10 mouse cellular contexts compared by ENCODE assay signal in genomic region chr9:119029568-119029967, GRCm38 (mm10). TPM values are rescaled to one million over a fixed set of nuclear protein-coding genes. Genes with fewer than 3 reads are reported as not detected.
A peak's percentile ranks its signal among the peaks of the same experiment; 100 is the strongest.
DNase-seq lines count a peak whose midpoint lies in the region; ATAC-seq and TF ChIP-seq lines count a peak whose summit lies in the region.
"Had no signal": no experiment of that assay in that cellular context is flagged by ENCODE, and none has a peak within 500 bp of the region (broad histone marks: within the 10 kb centered on the region; RNA-seq: fewer than 3 reads in every experiment).

No protein-coding gene starts in this region.

- H3K4me1 ChIP-seq in liver, embryonic 11.5 days (replicated peaks; ENCODE audit: control insufficient read depth, insufficient read depth, low read length), result no peaks in the 10 kb centered on the region
- H3K4me1 ChIP-seq in cortical plate, adult 2 months (ENCODE audit: control insufficient read depth, insufficient read depth, low read length), result peaks cover 8% of the 10 kb centered on the region
- H3K4me1 ChIP-seq in heart, postnatal 0 days (ENCODE audit: control insufficient read depth, insufficient read depth), result no peaks in the 10 kb centered on the region
- peaks cover 43% of the 10 kb centered on the region for H3K4me1 ChIP-seq in olfactory bulb, adult 2 months (ENCODE audit: control insufficient read depth, insufficient read depth, low read length)

- no peak overlapping the region for H3K27ac ChIP-seq in liver, embryonic 11.5 days (ENCODE audit: low read depth, low read length)
- no peak overlapping the region for H3K27ac ChIP-seq in cortical plate, adult 2 months (ENCODE audit: insufficient read depth, low read length)
- no peak overlapping the region for H3K27ac ChIP-seq in heart, postnatal 0 days (ENCODE audit: low read depth)
- no peak overlapping the region for H3K27ac ChIP-seq in olfactory bulb, adult 2 months (ENCODE audit: insufficient read depth, low read depth, low read length)
- H3K27ac ChIP-seq: embryonic facial prominence, embryonic 12.5 days; midbrain, embryonic 12.5 days had no signal

- TF ChIP-seq EP300 in heart, postnatal 0 days (IDR thresholded peaks at IDR 0.05; ENCODE audit: low read depth), result no peak

- H3K4me3 ChIP-seq in liver, embryonic 11.5 days (ENCODE audit: low read depth, low read length), result no peak overlapping the region
- H3K4me3 ChIP-seq in cortical plate, adult 2 months (ENCODE audit: insufficient read depth, low read length), result no peak overlapping the region
- no peak overlapping the region for H3K4me3 ChIP-seq in heart, postnatal 0 days (ENCODE audit: low read depth, low read length)
- no peak overlapping the region for H3K4me3 ChIP-seq in olfactory bulb, adult 2 months (ENCODE audit: insufficient read depth, low read depth, low read length)
- H3K4me3 ChIP-seq: embryonic facial prominence, embryonic 12.5 days; midbrain, embryonic 12.5 days had no signal

- no peak for TF ChIP-seq POLR2A in cortical plate, adult 2 months (IDR thresholded peaks at IDR 0.05; ENCODE audit: extremely low read depth, insufficient read depth, low read length)
- TF ChIP-seq POLR2A in olfactory bulb, adult 2 months (IDR thresholded peaks at IDR 0.05; ENCODE audit: insufficient read depth, low read depth, low read length), result no peak

- no peak for ATAC-seq in liver, embryonic 11.5 days (replicated peaks; ENCODE audit: low FRiP score)
- peak; percentile 73 for ATAC-seq in heart, postnatal 0 days (ENCODE audit: insufficient read depth, low read depth)
- ATAC-seq in erythroid progenitor cell, adult 5-6 weeks (replicated peaks; ENCODE audit: low FRiP score, poor library complexity, severe bottlenecking), result no peak

- peak; percentile 54 for TF ChIP-seq CTCF in cortical plate, adult 2 months (IDR thresholded peaks at IDR 0.05; ENCODE audit: extremely low read depth, insufficient read depth, low read length)
- TF ChIP-seq CTCF in heart, postnatal 0 days (IDR thresholded peaks at IDR 0.05; ENCODE audit: low read depth), result peak; percentile 89
- TF ChIP-seq CTCF in olfactory bulb, adult 2 months (IDR thresholded peaks at IDR 0.05; ENCODE audit: insufficient read depth, low read depth, low read length), result peak; percentile 46; the same call in 1 of the 2 replicates

- H3K27me3 ChIP-seq in liver, embryonic 11.5 days (replicated peaks; ENCODE audit: control insufficient read depth, insufficient read depth, low read length), result no peaks in the 10 kb centered on the region
- H3K27me3 ChIP-seq in heart, postnatal 0 days (ENCODE audit: control insufficient read depth, insufficient read depth, low read length), result no peaks in the 10 kb centered on the region
- H3K27me3 ChIP-seq: embryonic facial prominence, embryonic 12.5 days had no signal

- no peaks in the 10 kb centered on the region for H3K36me3 ChIP-seq in liver, embryonic 11.5 days (ENCODE audit: control insufficient read depth, insufficient read depth, low read length)
- H3K36me3 ChIP-seq in heart, postnatal 0 days (replicated peaks; ENCODE audit: control insufficient read depth, insufficient read depth, low read length), result peaks cover 18% of the 10 kb centered on the region
- H3K36me3 ChIP-seq: embryonic facial prominence, embryonic 12.5 days had no signal

- DNase-seq in liver (peak; percentile 44), adipocyte (ENCODE audit: low spot score) (peak; percentile 53)
- no peak for DNase-seq in liver, embryonic 11.5 days (ENCODE audit: low spot score)
- peak; percentile 71 for DNase-seq in heart, postnatal 0 days (ENCODE audit: low spot score)
- peak; percentile 54 to 56 for DNase-seq in left cerebral cortex, postnatal 36 days (ENCODE audit: low spot score in 2 of 2)

- H3K9ac ChIP-seq in liver, embryonic 11.5 days (ENCODE audit: low read depth, low read length), result no peak overlapping the region
- H3K9ac ChIP-seq in heart, postnatal 0 days (replicated peaks; ENCODE audit: low read depth, low read length), result no peak overlapping the region
- H3K9ac ChIP-seq: embryonic facial prominence, embryonic 12.5 days; midbrain, embryonic 12.5 days had no signal

- 65% methylated on average over 7 of the region's 7 CpGs for WGBS in liver, embryonic 11.5 days
- 47% methylated on average over 7 of the region's 7 CpGs for WGBS in heart, postnatal 0 days
- WGBS in olfactory bulb, adult 2 months, result 50% methylated on average over 7 of the region's 7 CpGs

- H3K4me2 ChIP-seq in liver, embryonic 11.5 days, result no peak overlapping the region
- H3K4me2 ChIP-seq in heart, postnatal 0 days (ENCODE audit: low read depth, low read length), result no peak overlapping the region
- H3K4me2 ChIP-seq: embryonic facial prominence, embryonic 12.5 days; midbrain, embryonic 12.5 days had no signal

- no peaks in the 10 kb centered on the region for H3K9me3 ChIP-seq in liver, embryonic 11.5 days (ENCODE audit: control insufficient read depth, low read length)
- no peaks in the 10 kb centered on the region for H3K9me3 ChIP-seq in heart, postnatal 0 days (replicated peaks; ENCODE audit: control insufficient read depth, low read length)
- H3K9me3 ChIP-seq: embryonic facial prominence, embryonic 12.5 days; midbrain, embryonic 12.5 days had no signal

- intact Hi-C loops in left cerebral cortex, postnatal 36 days (cut with DNase I), result no loop called here

RNA-seq across cellular contexts. Expression of gene Vill, which starts 23.0 kb away (rescaled TPM):
- 20.0 and 22.7 TPM in 2 replicates for polyA plus RNA-seq in liver, embryonic 11.5 days (2014; fragmentation: Nextera tagmentation; extraction: Ambion mirVana)
- polyA plus RNA-seq in cortical plate, adult 2 months (2012; rRNA removed), result 15.1 and 19.4 TPM in 2 replicates
- total RNA-seq in heart, postnatal 0 days (2014; rRNA removed; ENCODE audit: low replicate concordance), result 4.8 and 12.6 TPM in 2 replicates
- 3.8 and 4.4 TPM in 2 replicates for polyA plus RNA-seq in heart, postnatal 0 days (2015; fragmentation: Nextera tagmentation; extraction: Ambion mirVana)
- 1 to 10 TPM; 5.1 to 9.6 TPM for total RNA-seq in left cerebral cortex, postnatal 36 days (2021)
- not detected in 2 replicates for polyA plus RNA-seq in olfactory bulb, adult 2 months (2012; ENCODE audit: insufficient read depth, insufficient read length, low replicate concordance, missing spikeins)
- 1.8 TPM in 1 of 2 replicates, not detected in the other for total RNA-seq in erythroid progenitor cell, adult 5-6 weeks (2015; ENCODE audit: low replicate concordance)
- 1.9 TPM in 1 of 2 replicates, not detected in the other for total RNA-seq in erythroid progenitor cell, adult 5-6 weeks (2017; ENCODE audit: low replicate concordance)
